Comparison of ENCODE assay signal across 13 mouse cellular contexts in genomic region chr12:84750661-84751060, GRCm38 (mm10). TPM values are rescaled to one million over a fixed set of nuclear protein-coding genes. Genes with fewer than 3 reads are reported as not detected.
DNase-seq lines count a peak whose midpoint lies in the region; ATAC-seq lines count a peak whose summit lies in the region.
"Had no signal": no experiment of that assay in that cellular context is flagged by ENCODE, and none has a peak within 500 bp of the region (broad histone marks: within the 10 kb centered on the region; RNA-seq: fewer than 3 reads in every experiment).

No protein-coding gene starts in this region.

- ATAC-seq in granulocyte monocyte progenitor cell, adult 5-6 weeks (replicated peaks; ENCODE audit: poor library complexity, severe bottlenecking): peak; percentile 32

- H3K4me3 ChIP-seq in macrophage (ENCODE audit: inconsistent target): no peak overlapping the region
- H3K4me3 ChIP-seq: erythroblast, embryonic 14.5 days; hindbrain, embryonic 13.5 days; neural tube, embryonic 12.5 days had no signal

- no peaks in the 10 kb centered on the region for H3K79me2 ChIP-seq in macrophage (ENCODE audit: inconsistent target)

- peak; percentile 47 to 67 for DNase-seq in adrenal gland, adult (ENCODE audit: inconsistent age in 2 of 2, low spot score in 1 of 2)
- DNase-seq in adrenal gland, postnatal 4 days (ENCODE audit: low spot score in 2 of 2): no peak
- DNase-seq in adrenal gland, adult 8-10 months: peak; percentile 29
- DNase-seq in right cerebral cortex, postnatal 10 days (ENCODE audit: low spot score in 2 of 2): no peak
- DNase-seq in left cerebral cortex, postnatal 4 days: no peak
- no peak for DNase-seq in spleen, postnatal 10 days (ENCODE audit: low spot score in 2 of 2)
- DNase-seq: cerebellum, adult 18-20 months had no signal

- 45% methylated on average over 14 of the region's 14 CpGs for WGBS in macrophage (ENCODE audit: missing documents)

- H3K36me3 ChIP-seq in macrophage (ENCODE audit: inconsistent target): peaks cover 3% of the 10 kb centered on the region

- intact Hi-C loops in left cerebral cortex, postnatal 4 days (cut with DNase I): loop anchor here (10.0 kb wide), 1 partner anchor 276 kb away; no protein-coding TSS in a partner anchor

- peak overlapping the region; percentile 99 for H3K27ac ChIP-seq in macrophage
- H3K27ac ChIP-seq: hindbrain, embryonic 13.5 days; neural tube, embryonic 12.5 days had no signal

RNA-seq across cellular contexts. Expression of gene Npc2, which starts 22.3 kb away (rescaled TPM):
- total RNA-seq in adrenal gland, postnatal 4 days (2021): 10 to 100 TPM; 74.7 to 75.6 TPM
- total RNA-seq in adrenal gland, adult 8-10 months (2022): 100 to 1,000 TPM in 1 of 4 experiments, 10 to 100 TPM in 3; 79.8 to 105 (median 86.2) TPM
- 127 and 145 TPM in 2 replicates for total RNA-seq in granulocyte monocyte progenitor cell, adult 5-6 weeks (2014; fragmentation: Nextera tagmentation)
- total RNA-seq in granulocyte monocyte progenitor cell, adult 5-6 weeks (2017): 85.9 and 86.0 TPM in 2 replicates
- 100 to 1,000 TPM; 168 to 734 (median 400) TPM for total RNA-seq in macrophage (2018; cell fraction: chromatin; rRNA removed)
- 1,000 to 10,000 TPM in 3 of 26 experiments, 100 to 1,000 TPM in 23; 805 to 1,136 (median 900) TPM for total RNA-seq in macrophage (2018; cell fraction: cytosol; rRNA removed)
- total RNA-seq in macrophage (2018; cell fraction: nucleus; rRNA removed): 1,000 to 10,000 TPM in 1 of 26 experiments, 100 to 1,000 TPM in 25; 339 to 1,072 (median 691) TPM
- 718 to 992 TPM (median 879 TPM) in 3 replicates for polyA plus RNA-seq in macrophage (2018)
- total RNA-seq in left cerebral cortex, postnatal 4 days (2021): 10 to 100 TPM; 35.4 to 35.7 TPM

RNA-seq across cellular contexts. Expression of gene Isca2, which starts 22.4 kb away (rescaled TPM):
- total RNA-seq in adrenal gland, postnatal 4 days (2021): 10 to 100 TPM; 68.3 to 77.9 TPM
- total RNA-seq in adrenal gland, adult 8-10 months (2022): 10 to 100 TPM; 53.6 to 69.2 (median 65.4) TPM
- total RNA-seq in granulocyte monocyte progenitor cell, adult 5-6 weeks (2014; fragmentation: Nextera tagmentation): 81.7 and 107 TPM in 2 replicates
- 58.6 and 66.2 TPM in 2 replicates for total RNA-seq in granulocyte monocyte progenitor cell, adult 5-6 weeks (2017)
- 10 to 100 TPM; 20.9 to 67.7 (median 52.4) TPM for total RNA-seq in macrophage (2018; cell fraction: chromatin; rRNA removed)
- total RNA-seq in macrophage (2018; cell fraction: cytosol; rRNA removed): 10 to 100 TPM; 37.7 to 59.9 (median 48.3) TPM
- 100 to 1,000 TPM in 2 of 26 experiments, 10 to 100 TPM in 24; 37.8 to 107 (median 72.1) TPM for total RNA-seq in macrophage (2018; cell fraction: nucleus; rRNA removed)
- polyA plus RNA-seq in macrophage (2018): 46.5 to 60.7 TPM (median 56.0 TPM) in 3 replicates
- 10 to 100 TPM; 40.8 to 43.3 TPM for total RNA-seq in left cerebral cortex, postnatal 4 days (2021)

RNA-seq across cellular contexts. Expression of gene Syndig1l, which starts 52.0 kb away (rescaled TPM):
- under 1 TPM; 0.71 to 0.87 TPM for total RNA-seq in adrenal gland, postnatal 4 days (2021)
- total RNA-seq in adrenal gland, adult 8-10 months (2022): not detected
- not detected in 2 replicates for total RNA-seq in granulocyte monocyte progenitor cell, adult 5-6 weeks (2014; fragmentation: Nextera tagmentation)
- not detected in 2 replicates for total RNA-seq in granulocyte monocyte progenitor cell, adult 5-6 weeks (2017)
- not detected for total RNA-seq in macrophage (2018; cell fraction: chromatin; rRNA removed)
- under 1 TPM in 9 of 26 experiments, not detected in 17; 0.03 to 0.19 (median 0.09) TPM for total RNA-seq in macrophage (2018; cell fraction: cytosol; rRNA removed)
- total RNA-seq in macrophage (2018; cell fraction: nucleus; rRNA removed): not detected
- 0.09 to 0.12 TPM in 2 of 3 replicates, not detected in the other for polyA plus RNA-seq in macrophage (2018)
- total RNA-seq in left cerebral cortex, postnatal 4 days (2021): 10 to 100 TPM; 36.9 to 47.9 TPM
- polyA plus RNA-seq: lung, embryonic 16.5 days had no signal

Comparison
In these comparisons a context has a peak if more than half of its experiments do, and no peak if none do; other contexts are left out.
1. DNase-seq: peak in adrenal gland, adult (2 of 2) and adrenal gland, adult 8-10 months (single experiment); none in adrenal gland, postnatal 4 days (0 of 2), right cerebral cortex, postnatal 10 days (0 of 2), left cerebral cortex, postnatal 4 days (single experiment) and spleen, postnatal 10 days (0 of 2).
2. RNA of gene Syndig1l, which starts 52.0 kb away (total RNA-seq): 36.9 to 47.9 TPM in left cerebral cortex, postnatal 4 days; 0.71 to 0.87 TPM in adrenal gland, postnatal 4 days, not detected in adrenal gland, adult 8-10 months and not detected in granulocyte monocyte progenitor cell, adult 5-6 weeks; every median in the first group is over 10 times any median in the second.